Mouse (Mus musculus) lung, adult 2 months (tissue): ENCODE data around the gene Ptpn14.

Experiments used
- CTCF ChIP-seq: fragments of 200-500 bp; IDR thresholded peaks from 2 replicates; pipeline ENCODE4 v1.5.1; 2011; ENCODE audit warnings: mild to moderate bottlenecking, low read length, control low read depth; ENCODE audit not compliant: insufficient read depth
- POLR2A ChIP-seq: fragments of 200-500 bp; IDR thresholded peaks from 2 replicates; pipeline ENCODE4 v1.6.1; 2011; ENCODE audit warnings: low read depth, mild to moderate bottlenecking, control low read depth, low read length, borderline replicate concordance; ENCODE audit errors: extremely low read depth

- TF ChIP-seq CTCF (no peak), POLR2A (no peak)
Observed at GRCm38 (mm10) chr1:189808015-189808414, 79.9 kb downstream of the Ptpn14 start.
